Mouse (Mus musculus) adipose tissue, adult 10 weeks (tissue): ENCODE measurements around the gene Ehbp1. TPM values are rescaled to one million over a fixed set of nuclear protein-coding genes. Genes with fewer than 3 reads are reported as not detected.

Experiments used
- polyA plus RNA-seq: library from polyadenylated mRNA; stranded (reverse); fragments of 350-450 nt; fragmentation: Illumina TruSeq; extraction: RNeasy Lipid Tissue Mini Kit (QIAGEN cat#74804); gene quantifications from one replicate; pipeline ENCODE4 v1.2.3, GENCODE M21; 2014; ENCODE audit warnings: low read depth, low replicate concordance

Ehbp1 gene
- polyA plus RNA-seq = 12.7 TPM

GRCm38 (mm10) chr11:22342242-22343207 lies at the start of gene Ehbp1:
TSS of gene Ehbp1 (minus strand) at chr11:22342292.

GRCm38 (mm10) chr11:22002783-22003340 lies 339.2 kb downstream of the Ehbp1 start, which contains the start of gene Otx1:
TSS of gene Otx1 (minus strand) at chr11:22002897.

Other genes starting within 250 kb of the Ehbp1 start
- gene Tmem17, start 169.8 kb upstream of the Ehbp1 start, polyA plus RNA-seq = 4.6 TPM